Mouse (Mus musculus): ENCODE measurements around the gene Pabpn1l.

GRCm38 (mm10) chr8:122575735-122576647, 46.5 kb downstream of the Pabpn1l start:
- TF ChIP-seq MAX (IDR thresholded peaks at IDR 0.05; ENCODE audit: low read depth), result no peak
- TF ChIP-seq MYOG (IDR thresholded peaks at IDR 0.05; ENCODE audit: control insufficient read depth in 1 of 3, insufficient read depth in 1 of 3, insufficient read length in 2 of 3, low read depth in 2 of 3), result no peak

Measured in myocyte (in vitro differentiated cells).